Mouse (Mus musculus) E14TG2a.4 (cell line): ENCODE results near the gene Synpo2.

Experiments
- CTCF ChIP-seq: conservative IDR thresholded peaks from 2 replicates; pipeline ENCODE4 v1.5.1; 2014; ENCODE audit warnings: low read length
- POU5F1 ChIP-seq: IDR thresholded peaks from 2 replicates; pipeline ENCODE4 v1.6.1; 2014; ENCODE audit warnings: low read length, borderline replicate concordance

GRCm38 (mm10) chr3:123101761-123102160, 134.2 kb downstream of the Synpo2 start:
- TF ChIP-seq CTCF (no peak), POU5F1 (no peak)
